Mouse (Mus musculus) lung, postnatal 4 days (tissue): ENCODE measurements around the gene Lta.
A peak's percentile ranks its signal among the peaks of the same experiment; 100 is the strongest.

Experiments used
- DNase-seq, 2 experiments: peaks; one replicate each; pipeline ENCODE4 v3.0.0; 2021

Gene Lta

GRCm38 (mm10) chr17:35205380-35205769, 224 bp upstream of the Lta start:
- no peak for DNase-seq

GRCm38 (mm10) chr17:35202442-35202841, 2.7 kb downstream of the Lta start:
- DNase-seq: no peak

DNA sequence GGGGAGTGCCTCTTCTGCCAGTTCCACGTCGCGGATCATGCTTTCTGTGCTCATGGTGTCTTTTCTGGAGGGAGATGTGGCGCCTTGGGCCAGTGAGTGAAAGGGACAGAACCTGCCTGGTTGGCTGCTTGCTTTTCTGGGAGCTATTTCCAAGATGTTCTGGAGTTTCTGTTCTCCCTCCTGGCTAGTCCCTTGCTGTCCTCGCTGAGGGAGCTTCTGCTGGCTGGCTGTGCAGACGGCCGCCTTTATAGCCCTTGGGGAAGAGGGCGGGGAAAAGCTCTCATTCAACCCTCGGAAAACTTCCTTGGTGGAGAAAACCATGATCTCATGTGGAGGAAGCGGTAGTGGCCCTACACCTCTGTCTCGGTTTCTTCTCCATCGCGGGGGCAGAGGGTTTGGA, 3.4 kb downstream of the Lta start, which contains the start of gene Tnf:
Gene Tnf, minus strand, starts transcription at position 221 of the 400 bp plus-strand sequence.
- peak; percentile 67 to 80 for DNase-seq

DNA sequence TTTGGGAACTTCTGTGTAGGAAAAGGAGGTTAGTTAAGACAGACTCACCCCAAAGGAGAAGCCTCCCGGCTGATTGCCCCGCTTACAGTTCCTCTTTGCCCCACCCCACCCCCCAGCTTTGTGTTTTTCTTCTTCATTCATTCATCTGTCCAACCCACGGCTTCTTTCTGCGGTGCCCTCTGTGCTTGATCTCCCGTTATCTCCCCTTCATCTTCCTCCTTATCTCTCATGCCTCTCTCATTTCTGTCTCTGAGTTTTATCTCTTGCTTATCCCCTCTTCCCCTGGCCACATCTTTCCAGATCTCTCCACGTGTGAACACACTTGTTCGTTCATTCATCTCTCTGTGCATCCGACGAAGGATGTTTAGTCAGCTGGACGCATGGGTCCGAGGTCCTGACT, 4.0 kb downstream of the Lta start:
- no peak for DNase-seq

GRCm38 (mm10) chr17:35200398-35200797, 4.8 kb downstream of the Lta start:
- DNase-seq: peak; percentile 53 to 55

- DNase-seq: no peak
Measured at GRCm38 (mm10) chr17:35198946-35199345, 6.2 kb downstream of the Lta start.

DNA sequence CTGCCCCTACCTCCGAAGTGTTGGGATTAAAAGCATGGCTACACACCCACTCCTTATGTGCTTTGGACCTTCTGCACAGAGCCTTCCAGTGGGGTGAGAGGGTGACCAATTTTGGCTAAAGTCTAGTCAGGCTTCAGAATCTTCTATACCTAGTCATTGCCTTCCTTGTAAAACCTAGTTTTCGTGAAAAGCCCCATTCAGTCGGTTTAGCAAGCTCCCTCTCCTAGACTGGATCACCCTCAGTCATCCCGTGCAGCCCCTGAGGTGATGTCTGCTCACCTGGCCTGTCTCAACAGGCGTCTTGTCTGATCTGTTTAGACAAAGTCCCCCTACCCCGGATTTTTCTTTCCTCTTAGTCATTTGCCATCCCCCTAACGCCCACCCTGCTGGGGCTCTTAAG, 7.1 kb downstream of the Lta start:
- DNase-seq: no peak

- DNase-seq: no peak
Measured at GRCm38 (mm10) chr17:35197126-35197525, 8.0 kb downstream of the Lta start.

DNA sequence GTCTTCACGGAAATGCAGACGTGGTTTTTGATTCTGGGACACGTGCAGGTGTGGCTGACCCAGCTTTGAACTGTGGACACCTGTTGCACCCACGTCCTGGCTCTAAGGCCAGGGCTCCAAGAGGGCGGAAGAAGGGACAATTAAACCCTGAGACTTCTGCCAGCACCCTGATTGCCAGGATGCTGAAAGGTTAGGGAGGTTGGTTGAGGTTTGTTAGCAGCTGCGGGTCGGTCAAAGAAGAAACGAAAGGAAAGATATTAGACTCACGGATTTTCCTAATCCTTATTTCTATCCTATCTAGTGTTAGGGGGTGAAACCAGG, 8.9 kb downstream of the Lta start:
- no peak for DNase-seq

DNA sequence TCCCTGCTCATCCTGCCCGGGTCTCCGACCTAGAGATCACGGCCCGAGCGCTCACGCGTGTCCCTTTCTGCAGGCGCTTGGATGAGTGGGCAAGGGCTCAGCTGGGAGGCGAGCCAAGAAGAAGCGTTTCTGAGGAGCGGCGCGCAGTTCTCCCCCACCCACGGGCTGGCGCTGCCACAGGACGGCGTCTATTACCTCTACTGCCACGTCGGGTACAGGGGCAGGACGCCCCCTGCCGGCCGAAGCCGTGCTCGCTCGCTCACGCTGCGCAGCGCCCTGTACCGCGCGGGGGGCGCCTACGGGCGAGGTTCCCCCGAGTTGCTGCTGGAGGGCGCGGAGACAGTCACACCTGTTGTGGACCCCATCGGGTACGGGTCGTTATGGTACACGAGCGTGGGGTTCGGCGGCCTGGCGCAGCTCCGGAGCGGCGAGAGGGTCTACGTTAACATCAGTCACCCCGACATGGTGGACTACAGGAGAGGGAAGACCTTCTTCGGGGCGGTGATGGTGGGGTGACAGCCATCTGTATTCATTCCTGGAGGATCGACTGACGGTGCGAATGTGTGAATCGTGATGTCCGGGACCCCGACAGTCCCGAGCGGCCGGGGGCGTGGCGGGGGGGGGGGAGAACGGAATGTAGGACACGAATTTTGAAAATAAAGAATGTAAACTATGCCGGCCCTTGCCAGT, 9.4 kb downstream of the Lta start:
- DNase-seq: peak; percentile 88 to 90

DNA sequence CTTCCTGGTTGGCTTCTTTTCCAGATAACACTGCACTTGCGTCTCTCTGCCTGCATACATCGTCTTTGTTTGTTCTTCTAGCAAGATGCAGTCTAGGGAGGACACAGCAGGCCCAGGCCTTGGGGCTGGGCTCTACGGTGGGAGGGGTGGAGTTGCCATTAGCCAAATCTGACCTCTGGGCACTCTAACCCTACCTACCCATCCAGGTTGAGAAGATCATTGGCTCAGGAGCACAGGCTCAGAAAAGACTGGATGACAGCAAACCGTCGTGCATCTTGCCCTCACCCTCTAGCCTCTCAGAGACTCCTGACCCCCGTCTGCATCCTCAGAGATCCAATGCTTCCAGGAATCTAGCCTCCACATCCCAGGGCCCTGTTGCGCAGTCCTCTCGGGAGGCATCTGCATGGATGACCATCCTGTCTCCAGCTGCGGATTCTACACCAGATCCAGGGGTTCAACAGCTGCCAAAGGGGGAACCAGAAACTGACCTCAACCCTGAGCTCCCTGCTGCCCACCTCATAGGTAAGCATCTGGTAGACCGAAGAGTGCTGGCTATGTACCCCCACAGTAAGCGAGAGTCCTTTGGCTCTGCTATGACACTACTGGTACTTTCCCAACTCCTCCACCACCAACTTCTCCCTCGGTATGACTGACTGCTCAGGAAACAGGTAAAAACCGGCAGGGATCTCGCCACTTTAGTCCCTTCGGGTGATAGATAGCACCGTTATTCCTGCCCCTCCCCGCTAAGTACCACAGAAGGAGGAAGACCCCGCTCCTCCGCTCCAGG, 10.1 kb downstream of the Lta start:
- DNase-seq: no peak

DNA sequence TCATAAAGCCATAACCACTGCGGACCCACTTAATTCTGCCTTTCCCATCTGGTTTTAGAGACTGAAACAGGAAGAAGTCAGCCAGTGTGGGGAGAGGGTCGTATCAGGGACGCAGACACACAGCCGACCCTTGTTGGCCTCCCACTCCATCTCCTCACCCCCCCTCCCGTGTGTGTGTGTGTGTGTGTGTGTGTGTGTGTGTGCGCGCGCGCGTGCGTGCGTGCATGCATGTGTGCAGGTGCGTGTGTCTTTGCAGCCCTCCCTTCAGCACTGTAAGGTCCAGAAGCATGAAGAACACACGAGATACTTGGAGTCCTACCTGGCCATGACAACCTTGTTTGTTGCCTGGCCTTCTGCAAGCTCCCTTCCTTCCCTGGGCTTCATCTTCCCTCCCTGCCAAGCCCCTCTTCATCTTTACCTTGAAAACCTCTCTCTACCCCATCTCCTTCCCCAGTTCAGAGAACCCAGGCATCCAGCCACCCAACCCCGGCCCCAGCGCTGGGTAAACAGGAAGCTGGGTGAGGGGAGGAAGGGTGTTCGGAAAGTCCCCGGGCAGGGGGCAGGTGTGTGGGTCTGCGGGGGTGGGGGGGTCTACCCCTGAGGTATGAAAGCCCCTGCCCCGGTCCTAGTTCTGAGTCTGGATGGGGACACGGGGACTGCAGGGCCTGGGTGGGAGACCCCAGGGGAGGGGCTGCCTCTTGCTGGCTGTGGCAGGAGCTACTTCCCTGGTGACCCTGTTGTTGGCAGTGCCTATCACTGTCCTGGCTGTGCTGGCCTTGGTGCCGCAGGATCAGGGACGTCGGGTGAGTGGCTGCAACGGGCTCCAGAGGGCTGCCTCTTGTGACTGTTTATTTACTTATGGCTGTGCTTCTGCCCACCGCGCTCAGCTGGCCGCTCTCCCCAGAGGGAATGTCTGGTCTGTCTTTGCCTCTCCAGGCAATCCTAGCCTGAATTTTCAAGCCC, 11.0 kb downstream of the Lta start, which contains the start of gene Ltb:
Gene Ltb, plus strand, starts transcription at position 559 of the 963 bp plus-strand sequence.
- peak; percentile 63 to 64 for DNase-seq

DNA sequence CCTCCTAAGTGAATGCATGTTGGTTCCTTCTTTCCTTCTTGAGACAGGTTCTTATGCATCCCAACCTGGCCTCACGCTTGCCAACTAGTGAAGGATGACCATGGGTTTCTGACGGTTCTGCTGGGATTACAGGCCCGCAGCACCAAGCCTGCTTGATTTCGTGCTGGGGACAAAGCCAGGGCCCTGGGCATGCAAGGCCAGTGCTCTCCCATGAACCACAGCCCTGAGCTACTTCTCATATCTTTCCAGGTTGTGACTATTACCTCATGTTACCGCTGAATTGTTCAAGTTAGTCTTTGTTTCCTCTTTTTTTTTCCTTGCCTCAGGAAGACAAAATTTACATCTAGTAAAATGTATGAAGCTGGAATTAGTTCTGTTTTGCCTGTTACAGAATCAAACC, 12.2 kb downstream of the Lta start:
- no peak for DNase-seq

DNA sequence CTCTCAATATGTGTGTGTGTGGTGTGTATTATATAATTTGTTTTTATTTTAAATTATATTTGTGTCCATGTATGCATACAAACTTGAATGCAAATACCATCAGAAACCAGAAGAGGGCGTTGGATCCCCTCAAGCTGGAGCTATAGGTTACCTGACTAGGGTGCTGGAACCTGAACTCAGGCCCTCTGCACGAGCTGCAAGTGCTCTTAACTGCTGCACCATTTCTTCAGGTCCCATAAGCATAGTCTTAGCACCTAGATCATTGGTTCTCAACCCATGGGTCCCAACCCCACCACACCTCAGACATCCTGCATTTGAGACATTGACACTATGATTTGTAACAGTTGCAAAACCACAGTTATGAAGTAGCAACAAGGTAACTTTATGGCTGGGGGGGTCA, 13.4 kb downstream of the Lta start:
- no peak for DNase-seq

DNA sequence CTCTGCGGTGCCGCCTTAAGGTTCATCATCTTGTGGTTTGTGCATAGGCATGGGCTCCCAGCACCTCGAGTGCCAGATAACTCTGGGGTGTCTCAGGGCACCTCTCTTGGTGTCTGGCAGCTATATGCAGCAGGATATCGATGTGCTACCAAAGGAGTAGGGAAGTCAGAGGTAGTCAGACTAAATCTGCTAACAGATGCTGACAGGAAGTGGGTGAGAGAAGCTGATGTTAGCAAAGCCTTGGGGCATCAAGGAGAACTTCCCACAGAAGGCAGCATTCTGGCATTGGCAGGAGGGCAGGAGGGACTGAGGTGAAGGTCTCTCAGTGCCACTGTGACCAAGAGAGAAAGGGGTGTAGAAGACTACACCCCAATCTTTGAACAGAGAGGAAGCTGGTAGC, 15.1 kb downstream of the Lta start:
- DNase-seq: no peak

GRCm38 (mm10) chr17:35189186-35189585, 16.0 kb downstream of the Lta start:
- DNase-seq: no peak

- DNase-seq: no peak
Measured at GRCm38 (mm10) chr17:35187959-35188610, 17.1 kb downstream of the Lta start, which contains the start of gene Lst1. Lst1 (minus strand) TSS chr17:35188439.

GRCm38 (mm10) chr17:35187345-35187744, 17.8 kb downstream of the Lta start:
- DNase-seq: no peak

DNA sequence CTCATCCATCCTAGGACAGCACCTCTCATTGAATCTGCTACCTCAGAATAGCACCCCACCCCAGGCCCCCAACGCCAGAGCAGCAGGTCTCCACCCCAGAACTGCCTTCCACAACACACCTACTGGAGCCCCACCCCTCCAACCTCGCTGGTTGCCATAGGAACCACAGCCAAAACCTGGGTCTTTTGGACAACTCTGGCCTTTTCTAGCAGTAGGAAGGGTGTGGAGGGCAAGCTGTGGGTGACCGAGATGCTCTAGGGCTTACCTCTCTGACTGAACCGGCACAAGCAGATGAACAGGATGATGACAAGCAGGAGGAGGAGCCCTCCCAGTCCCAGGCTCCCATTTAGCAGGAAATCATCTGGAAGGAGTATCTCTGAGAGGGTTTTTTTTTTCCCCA, 18.5 kb downstream of the Lta start:
- DNase-seq: peak; percentile 69 to 74

GRCm38 (mm10) chr17:35185639-35186611, 19.2 kb downstream of the Lta start:
- peak; percentile 81 to 83 for DNase-seq

DNA sequence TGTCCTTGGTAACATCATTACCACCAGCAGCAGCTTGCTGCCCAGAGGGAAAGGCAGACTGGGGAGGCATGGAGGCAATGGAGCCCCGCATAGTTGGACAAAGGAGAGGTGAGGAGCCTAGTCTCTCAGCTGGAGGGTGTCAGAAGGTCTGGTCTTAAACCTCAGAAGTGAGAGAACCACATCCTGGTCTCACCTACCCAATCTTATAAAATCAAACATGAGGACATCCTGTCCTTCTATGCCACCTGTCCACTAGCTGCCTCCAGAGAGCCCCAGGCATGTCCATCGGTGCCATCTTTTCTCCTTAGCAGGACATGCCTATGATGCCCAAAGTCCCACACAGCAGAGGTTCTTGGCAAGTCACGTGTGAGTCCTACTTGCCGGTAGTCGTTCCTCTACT, 25.1 kb downstream of the Lta start:
- no peak for DNase-seq
